Mouse (Mus musculus) megakaryocyte, embryonic 14.5 days (primary cell): ENCODE results near the gene Wars. TPM values are rescaled to one million over a fixed set of nuclear protein-coding genes. Genes with fewer than 3 reads are reported as not detected.

Experiments used
- H3K27me3 ChIP-seq: replicated peaks from 2 replicates; pipeline ENCODE3; 2012; ENCODE audit warnings: inconsistent platforms
- H3K36me3 ChIP-seq: replicated peaks from 2 replicates; pipeline ENCODE3; 2012; ENCODE audit warnings: low read length, inconsistent platforms, mixed read lengths
- H3K4me1 ChIP-seq: 2 replicates; pipeline ENCODE4 v1.6.1; 2012; ENCODE audit warnings: inconsistent platforms
- H3K4me3 ChIP-seq: replicated peaks from 2 replicates; pipeline ENCODE3; 2012; ENCODE audit warnings: moderate library complexity, mild to moderate bottlenecking, inconsistent platforms
- H3K9me3 ChIP-seq: 2 replicates; pipeline ENCODE4 v1.6.1; 2012; ENCODE audit warnings: inconsistent platforms
- FLI1 ChIP-seq: IDR thresholded peaks from 2 replicates; pipeline ENCODE4 v1.6.1; 2012; ENCODE audit warnings: low read length, inconsistent platforms, mixed read lengths
- GATA1 ChIP-seq: IDR thresholded peaks from 3 replicates; pipeline ENCODE4 v1.6.1; 2012; ENCODE audit warnings: mixed read lengths, low read length, inconsistent platforms, borderline replicate concordance
- polyA plus RNA-seq: library from polyadenylated mRNA; stranded (reverse); fragments of >175 nt; gene quantifications from 2 replicates; pipeline ENCODE4 v1.2.3, GENCODE M21; 2012; ENCODE audit warnings: low replicate concordance; ENCODE audit not compliant: insufficient read depth

Wars gene
- polyA plus RNA-seq, 1 experiment: 33.8 TPM

DNA sequence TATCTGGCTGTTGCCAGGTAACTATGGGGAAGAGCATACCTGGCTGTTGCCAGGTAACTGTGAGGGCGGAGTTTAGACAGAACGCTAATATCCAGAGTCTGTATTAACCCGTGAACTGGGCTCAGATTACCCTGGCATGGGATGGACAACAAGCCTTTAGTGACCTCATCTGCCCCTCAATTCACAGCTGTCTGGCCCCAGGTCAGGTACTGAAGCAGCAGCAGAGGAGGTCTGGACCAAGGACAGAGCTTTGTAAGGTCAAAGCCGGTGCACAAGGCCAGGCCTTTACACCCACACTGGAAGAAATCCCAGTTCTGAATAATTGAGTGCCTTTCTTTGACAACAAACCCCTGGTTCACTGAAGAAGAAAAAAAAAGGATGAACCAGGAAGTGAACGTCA, 64.3 kb downstream of the Wars start:
- H3K27me3 ChIP-seq: peaks cover 3% of the 10 kb centered on the region
- H3K36me3 ChIP-seq: peaks cover 43% of the 10 kb centered on the region
- no peak for TF ChIP-seq GATA1
- H3K4me1 ChIP-seq: peaks cover 43% of the 10 kb centered on the region
- peaks cover 19% of the 10 kb centered on the region for H3K9me3 ChIP-seq
- no peak overlapping the region for H3K4me3 ChIP-seq

DNA sequence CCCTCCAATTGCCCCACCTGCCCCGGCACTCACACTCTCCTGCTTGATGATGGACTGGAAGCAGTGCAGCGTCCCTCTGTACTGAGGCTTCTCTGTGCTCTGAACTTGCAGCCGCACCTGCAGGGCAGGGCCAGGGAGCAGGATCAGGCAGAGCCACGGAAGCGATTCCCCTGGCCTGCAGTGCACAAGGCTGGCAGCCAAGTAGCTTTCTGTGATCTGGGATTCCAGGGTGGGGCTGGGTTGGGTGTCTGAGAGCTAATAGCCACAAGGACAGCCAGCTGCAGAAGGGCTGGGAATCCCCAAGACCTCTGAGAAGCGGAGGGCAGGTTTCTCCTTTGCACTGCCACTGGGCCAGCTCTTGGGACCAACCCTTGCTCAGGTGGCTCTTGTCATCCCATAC, 66.3 kb downstream of the Wars start:
- no peak for TF ChIP-seq GATA1
- no peak for TF ChIP-seq FLI1
- H3K4me3 ChIP-seq: peak overlapping the region; percentile 6
- H3K4me1 ChIP-seq: peaks cover 24% of the 10 kb centered on the region
- peaks cover 19% of the 10 kb centered on the region for H3K9me3 ChIP-seq
- H3K36me3 ChIP-seq: peaks cover 43% of the 10 kb centered on the region
- H3K27me3 ChIP-seq: no peaks in the 10 kb centered on the region

DNA sequence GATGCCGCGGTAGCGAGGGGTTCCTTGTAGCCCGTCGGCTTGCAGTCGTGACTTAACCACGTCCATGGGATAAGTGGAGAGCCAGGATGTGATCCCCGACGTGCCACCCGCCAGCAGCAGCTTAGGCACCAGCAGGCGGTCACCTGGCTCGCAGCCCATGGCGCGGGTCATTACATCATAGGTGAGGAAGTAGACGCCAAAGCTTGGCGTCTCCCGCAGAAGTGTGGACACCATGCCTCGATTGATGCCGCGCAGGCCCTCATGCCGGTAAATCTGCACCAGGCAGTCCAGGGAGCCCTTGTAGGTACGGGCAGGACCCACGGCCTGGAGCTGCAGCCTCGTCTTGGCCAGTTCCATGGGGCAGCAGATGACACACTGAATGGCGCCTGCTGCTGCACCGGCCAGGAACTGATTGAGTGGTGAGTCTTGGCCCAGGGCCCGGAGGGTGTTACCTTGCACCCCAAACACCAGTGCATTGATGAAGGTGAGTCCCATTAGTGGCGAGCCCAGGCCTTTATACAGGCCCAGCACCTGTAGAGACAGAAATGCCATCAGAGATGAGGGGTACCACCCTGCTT, 66.9 kb downstream of the Wars start:
- peaks cover 46% of the 10 kb centered on the region for H3K36me3 ChIP-seq
- peaks cover 19% of the 10 kb centered on the region for H3K9me3 ChIP-seq
- peaks cover 18% of the 10 kb centered on the region for H3K4me1 ChIP-seq
- no peak for TF ChIP-seq FLI1
- no peak for TF ChIP-seq GATA1
- H3K27me3 ChIP-seq: no peaks in the 10 kb centered on the region
- peak overlapping the region; percentile 42 for H3K4me3 ChIP-seq

DNA sequence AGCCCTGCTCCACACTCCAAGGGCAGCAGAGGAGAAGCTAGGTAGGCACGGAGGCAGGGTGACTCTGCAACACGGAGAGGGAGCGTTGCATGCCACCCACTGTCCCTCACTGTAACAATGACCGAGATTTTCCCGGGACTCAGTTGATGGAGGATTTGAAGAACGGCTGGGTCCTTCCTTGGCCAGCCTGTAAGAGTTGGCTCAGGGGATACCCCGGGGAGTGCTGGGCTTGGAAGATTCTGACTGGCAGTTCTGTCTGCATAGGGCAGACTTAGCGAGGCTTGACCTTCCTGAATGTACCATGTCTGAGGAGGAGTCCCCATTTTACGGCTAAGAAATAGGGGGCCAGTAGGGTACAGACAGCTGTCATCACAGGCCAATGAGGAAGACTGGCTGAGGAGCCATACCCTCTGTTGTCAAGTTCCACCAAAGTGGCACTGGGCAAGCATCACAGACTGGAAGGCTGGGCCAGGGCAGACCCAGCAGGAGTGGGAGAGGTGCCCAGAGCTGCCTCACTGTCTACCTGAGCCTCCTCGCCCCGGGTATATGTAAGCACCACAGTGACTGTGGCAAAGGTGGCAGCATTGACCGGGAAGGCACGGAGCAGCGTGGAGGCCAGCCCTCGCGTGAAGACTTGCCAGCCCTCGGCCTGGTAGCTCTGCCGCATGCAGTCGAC, 67.6 kb downstream of the Wars start:
- TF ChIP-seq GATA1 (no peak), FLI1 (no peak)
- H3K9me3 ChIP-seq: peaks cover 19% of the 10 kb centered on the region
- peaks cover 12% of the 10 kb centered on the region for H3K4me1 ChIP-seq
- peaks cover 46% of the 10 kb centered on the region for H3K36me3 ChIP-seq
- H3K27me3 ChIP-seq: no peaks in the 10 kb centered on the region
- H3K4me3 ChIP-seq: peak overlapping the region; percentile 42

DNA sequence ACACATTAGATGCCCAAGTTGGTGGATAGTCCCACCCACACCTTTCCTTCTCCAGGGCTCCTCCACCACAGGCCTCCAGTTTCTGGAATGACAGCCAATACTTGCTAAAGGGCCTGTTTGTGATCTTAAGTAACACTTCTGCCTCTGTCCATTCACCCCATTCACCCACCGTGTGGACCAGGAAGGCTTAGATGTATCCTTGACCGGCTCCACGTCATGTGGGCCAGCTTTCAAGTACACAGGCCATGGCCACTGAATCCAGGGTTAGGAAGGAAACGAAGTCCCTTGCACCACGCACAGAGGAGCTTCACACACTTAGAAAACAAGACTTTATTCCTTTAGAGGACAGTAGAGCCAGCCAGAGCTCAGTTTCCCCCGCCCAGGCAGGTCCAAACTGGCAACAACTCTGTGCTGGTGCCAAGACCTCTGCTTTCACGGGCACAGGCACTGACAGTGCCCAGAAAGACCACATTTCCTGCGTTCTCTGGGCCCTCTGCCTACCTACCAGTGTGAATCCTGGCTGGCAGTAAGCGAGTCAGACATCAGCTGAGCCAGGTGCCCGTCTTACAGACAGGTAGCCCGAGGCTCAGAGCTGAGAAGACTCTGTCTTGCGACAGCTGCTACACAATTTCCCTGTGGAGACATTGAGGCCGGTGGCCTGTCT, 68.3 kb downstream of the Wars start:
- H3K4me3 ChIP-seq: no peak overlapping the region
- peaks cover 48% of the 10 kb centered on the region for H3K36me3 ChIP-seq

DNA sequence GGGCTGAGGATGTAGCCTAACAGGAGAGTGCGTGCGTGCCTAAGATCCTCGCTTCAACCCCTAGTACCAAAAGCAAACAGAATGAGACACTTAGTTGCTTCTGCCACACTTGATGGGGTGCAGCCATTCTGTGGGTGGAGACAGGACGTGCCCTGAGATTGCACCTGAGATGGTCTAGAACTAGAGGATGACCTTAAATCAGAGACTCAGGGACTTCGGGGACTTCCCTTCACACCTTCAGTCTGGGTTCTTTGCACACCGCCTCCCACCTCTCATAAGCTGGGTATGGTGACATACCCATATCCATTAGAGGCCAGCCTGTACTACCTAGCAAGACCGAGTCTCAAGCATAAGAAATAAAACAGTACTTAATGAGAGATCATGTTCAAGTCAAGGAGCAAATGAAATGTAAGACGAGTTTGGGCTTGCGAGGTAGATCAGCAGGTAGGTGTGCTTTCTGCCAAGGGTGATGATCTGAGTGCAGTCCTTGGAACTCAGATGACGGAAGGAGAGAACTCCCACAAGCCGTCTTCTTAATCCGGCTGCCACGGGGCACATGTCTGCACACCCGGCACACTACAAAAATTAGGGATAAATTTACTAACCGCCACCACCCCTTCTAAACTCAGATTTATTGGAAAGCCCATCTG, 69.6 kb downstream of the Wars start:
- Histone ChIP-seq H3K36me3 (peaks cover 56% of the 10 kb centered on the region), H3K4me3 (no peak overlapping the region), H3K4me1 (peaks cover 13% of the 10 kb centered on the region), H3K27me3 (no peaks in the 10 kb centered on the region), H3K9me3 (peaks cover 19% of the 10 kb centered on the region)
- no peak for TF ChIP-seq GATA1
- no peak for TF ChIP-seq FLI1

More for the DNA sequence above, 68.3 kb downstream of the Wars start:
- peaks cover 19% of the 10 kb centered on the region for H3K9me3 ChIP-seq
- H3K4me1 ChIP-seq: peaks cover 4% of the 10 kb centered on the region; the same call in 1 of the 2 replicates
- H3K27me3 ChIP-seq: no peaks in the 10 kb centered on the region
- TF ChIP-seq FLI1 (no peak), GATA1 (no peak)

DNA sequence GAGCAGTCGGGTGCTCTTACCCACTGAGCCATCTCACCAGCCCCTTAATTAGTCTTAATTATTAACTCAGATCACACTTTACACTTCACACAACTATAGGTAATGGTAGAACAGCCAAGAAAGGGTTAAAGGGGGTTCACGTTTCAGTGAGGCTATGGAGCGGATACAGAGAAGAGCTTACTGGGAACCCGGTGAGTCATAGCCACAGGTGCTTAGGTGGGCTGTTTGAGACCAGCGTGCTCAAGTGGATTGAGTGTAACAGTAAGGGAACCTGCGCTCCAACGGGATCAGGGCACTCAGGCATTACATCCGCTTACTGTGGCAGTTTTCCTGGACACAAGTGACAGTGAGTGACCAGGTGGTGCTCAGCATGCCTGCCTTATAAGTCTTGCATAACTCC, 70.9 kb downstream of the Wars start:
- Histone ChIP-seq H3K4me3 (no peak overlapping the region), H3K9me3 (peaks cover 16% of the 10 kb centered on the region), H3K4me1 (peaks cover 18% of the 10 kb centered on the region), H3K27me3 (no peaks in the 10 kb centered on the region), H3K36me3 (peaks cover 64% of the 10 kb centered on the region)
- TF ChIP-seq GATA1 (no peak), FLI1 (no peak)

DNA sequence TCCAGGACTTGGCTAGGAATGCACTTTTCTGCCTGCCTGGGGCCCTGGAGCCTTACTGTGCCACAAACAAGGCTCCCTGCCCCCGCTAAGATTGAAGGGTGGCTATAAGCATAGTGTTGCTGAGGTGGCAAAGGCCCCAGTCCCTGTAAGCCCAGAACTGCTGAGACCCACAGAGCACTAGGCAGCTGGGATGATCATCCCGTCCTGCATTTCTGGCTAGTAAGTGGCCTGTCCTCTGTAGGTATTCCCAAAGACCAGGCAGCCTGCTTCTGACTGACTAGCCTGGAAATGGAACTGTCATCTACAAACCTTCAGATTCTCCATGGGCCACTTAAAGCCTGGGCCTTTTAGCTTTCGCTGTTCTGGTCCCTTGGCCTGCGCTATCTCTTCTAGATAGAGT, 73.5 kb downstream of the Wars start:
- Histone ChIP-seq H3K27me3 (no peaks in the 10 kb centered on the region), H3K36me3 (peaks cover 61% of the 10 kb centered on the region), H3K9me3 (no peaks in the 10 kb centered on the region), H3K4me1 (peaks cover 27% of the 10 kb centered on the region), H3K4me3 (no peak overlapping the region)
- no peak for TF ChIP-seq GATA1
- TF ChIP-seq FLI1: no peak

DNA sequence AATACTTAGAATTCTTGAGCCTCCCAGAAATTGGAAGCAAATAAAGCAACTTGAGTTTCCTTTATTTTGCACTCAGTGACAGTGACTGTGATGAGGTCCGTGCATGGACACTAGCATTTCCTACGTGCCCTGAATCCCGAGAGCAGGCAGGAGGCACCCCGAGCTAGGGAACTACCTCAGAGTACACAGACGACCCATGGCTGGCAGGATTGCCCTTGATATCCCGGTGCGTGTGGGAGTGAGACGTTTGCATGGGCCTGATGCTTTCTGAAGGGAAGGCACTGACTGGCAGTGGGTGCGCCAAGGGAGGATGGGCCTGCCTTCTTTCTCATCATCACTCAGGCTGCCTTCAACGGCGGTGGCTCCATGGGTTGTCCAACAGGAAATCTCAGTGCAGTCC, 77.4 kb downstream of the Wars start:
- H3K4me3 ChIP-seq: no peak overlapping the region
- peaks cover 45% of the 10 kb centered on the region for H3K4me1 ChIP-seq
- no peaks in the 10 kb centered on the region for H3K27me3 ChIP-seq
- no peaks in the 10 kb centered on the region for H3K9me3 ChIP-seq
- H3K36me3 ChIP-seq: peaks cover 89% of the 10 kb centered on the region
- TF ChIP-seq FLI1 (no peak), GATA1 (no peak)

DNA sequence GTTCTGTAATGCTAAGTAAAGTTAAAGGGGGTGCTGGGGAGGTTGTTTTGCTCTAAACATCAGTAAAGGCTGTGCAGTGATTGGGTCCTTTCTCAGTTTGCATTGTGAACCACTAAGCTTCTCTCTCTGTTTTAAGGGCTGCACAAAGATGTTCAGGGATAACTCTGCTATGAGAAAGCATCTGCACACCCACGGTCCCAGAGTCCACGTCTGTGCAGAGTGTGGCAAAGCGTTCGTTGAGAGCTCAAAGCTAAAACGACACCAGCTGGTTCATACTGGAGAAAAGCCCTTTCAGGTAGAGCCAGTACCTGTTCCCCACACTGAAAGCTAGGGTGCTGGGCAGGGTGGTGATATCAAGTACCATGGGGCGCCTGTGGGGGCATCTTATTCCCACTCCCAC, 79.5 kb downstream of the Wars start:
- Histone ChIP-seq H3K36me3 (peaks cover 84% of the 10 kb centered on the region), H3K4me1 (peaks cover 59% of the 10 kb centered on the region), H3K9me3 (no peaks in the 10 kb centered on the region), H3K27me3 (no peaks in the 10 kb centered on the region), H3K4me3 (no peak overlapping the region)
- TF ChIP-seq FLI1 (no peak), GATA1 (no peak)
